Mouse (Mus musculus) kidney, adult 2 months (tissue): Measurements from ENCODE around the gene Ube2n.

Experiments
- CTCF ChIP-seq: fragments of 200-500 bp; conservative IDR thresholded peaks from 2 replicates; pipeline ENCODE4 v1.5.1; 2011; ENCODE audit warnings: low read depth, mild to moderate bottlenecking, control low read depth, low read length, moderate library complexity, mixed read lengths; ENCODE audit not compliant: insufficient read depth, insufficient read length
- POLR2A ChIP-seq: fragments of 200-500 bp; IDR thresholded peaks from one replicate; pipeline ENCODE4 v1.6.1; 2011; ENCODE audit warnings: low read depth, low read length, control low read depth

GRCm38 (mm10) chr10:95562859-95563841, 48.2 kb downstream of the Ube2n start:
- no peak for TF ChIP-seq POLR2A
- no peak for TF ChIP-seq CTCF
